Mouse (Mus musculus) neural tube, postnatal 0 days (tissue): ENCODE measurements around the gene Gm11596. TPM values are rescaled to one million over a fixed set of nuclear protein-coding genes. Genes with fewer than 3 reads are reported as not detected.

Experiments used
- polyA plus RNA-seq: library from polyadenylated mRNA; unstranded; fragments of >200 nt; fragmentation: Nextera tagmentation; extraction: Ambion mirVana; gene quantifications from 2 replicates; pipeline ENCODE4 v1.2.1, GENCODE M21; 2015

Gm11596 gene
- polyA plus RNA-seq, result not detected in 2 replicates

GRCm38 (mm10) chr11:99793367-99793766 is at the start of gene Gm11596:
Gm11596 (minus strand) TSS chr11:99793467.

DNA sequence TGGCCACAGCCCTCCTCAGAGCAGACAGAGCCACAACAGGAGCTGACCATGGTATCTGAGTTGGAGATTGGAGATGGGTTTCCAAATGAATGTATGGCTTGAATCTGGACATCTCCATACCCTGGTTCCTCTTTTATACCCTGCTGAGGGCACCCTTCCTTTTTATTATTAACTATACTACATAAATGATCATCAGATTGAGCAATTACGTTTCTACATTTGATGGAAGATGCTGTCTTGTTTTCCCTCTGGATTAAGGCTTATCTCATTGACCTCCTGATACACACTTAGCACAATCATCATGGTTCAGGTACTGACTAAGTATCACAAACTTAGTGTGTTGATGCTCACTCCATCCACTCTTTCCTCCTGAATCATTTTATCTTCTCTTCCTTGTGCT is 44.7 kb upstream of the Gm11596 start, which contains the start of gene 2300003K06Rik:
TSS of gene 2300003K06Rik (minus strand) at position 101 of the 400 bp plus-strand sequence.

DNA sequence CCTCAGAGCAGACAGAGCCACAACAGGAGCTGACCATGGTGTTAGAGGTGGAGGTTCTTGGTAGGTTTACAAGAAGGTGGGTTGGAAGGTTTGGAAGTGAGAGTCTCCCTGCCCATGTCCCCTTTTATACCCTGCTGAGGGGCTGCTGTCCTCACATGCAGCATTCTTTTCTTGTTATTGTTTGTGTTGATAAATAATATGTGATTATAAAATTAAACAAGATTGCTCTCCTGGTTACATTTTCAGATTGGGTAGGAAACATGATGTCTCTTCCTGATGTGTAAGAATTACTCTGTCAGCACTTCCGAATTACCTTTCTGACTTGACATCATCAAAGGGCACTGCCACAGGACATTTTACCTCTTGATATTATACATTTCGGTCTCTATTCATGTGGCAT is 22.3 kb upstream of the Gm11596 start, which contains the start of gene Gm11564:
TSS of gene Gm11564 (minus strand) at position 101 of the 400 bp plus-strand sequence.

DNA sequence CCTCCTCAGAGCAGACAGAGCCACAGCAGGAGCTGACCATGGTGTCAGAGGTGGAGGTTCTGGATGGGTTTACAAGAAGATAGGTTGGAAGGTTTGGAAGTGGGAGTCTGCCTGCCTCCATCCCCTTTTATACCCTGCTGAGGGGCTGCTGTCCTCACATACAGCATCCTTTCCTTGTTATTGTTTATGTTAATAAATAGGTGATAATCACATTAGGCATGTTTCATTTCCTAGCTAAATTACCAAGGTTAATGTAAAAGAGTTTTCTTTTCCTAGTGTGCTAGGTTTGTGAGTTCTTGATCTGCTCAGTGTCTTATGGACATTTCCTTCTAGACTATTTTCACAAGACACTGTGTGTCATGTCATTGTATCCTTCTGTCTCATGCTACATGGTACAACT is 16.5 kb upstream of the Gm11596 start, which contains the start of gene Krtap4-13:
TSS of gene Krtap4-13 (minus strand) at position 101 of the 400 bp plus-strand sequence.

GRCm38 (mm10) chr11:99804346-99804745 is 11.1 kb upstream of the Gm11596 start, which contains the start of gene Gm11554:
Gm11554 (minus strand) TSS chr11:99804446.

GRCm38 (mm10) chr11:99798832-99799231 is 5.6 kb upstream of the Gm11596 start, which contains the start of gene Gm11569:
Gm11569 (minus strand) TSS chr11:99798932.

GRCm38 (mm10) chr11:99784900-99785299 is 8.4 kb downstream of the Gm11596 start, which contains the start of gene Krtap4-9:
Krtap4-9 (plus strand) TSS chr11:99785200.

GRCm38 (mm10) chr11:99780604-99781003 is 12.7 kb downstream of the Gm11596 start, which contains the start of gene Krtap4-8:
Krtap4-8 (minus strand) TSS chr11:99780704.

GRCm38 (mm10) chr11:99772813-99773212 is 20.5 kb downstream of the Gm11596 start, which contains the start of gene Gm11595:
Gm11595 (minus strand) TSS chr11:99772913.

Other genes with a start within 250 kb of the Gm11596 start
- not detected in 2 replicates for gene Krtap3-3, start 242.6 kb downstream of the Gm11596 start, polyA plus RNA-seq
- gene Krtap3-2, start 236.6 kb downstream of the Gm11596 start, polyA plus RNA-seq, result not detected in 2 replicates
- not detected in 2 replicates for gene Gm11939, start 234.0 kb downstream of the Gm11596 start, polyA plus RNA-seq
- not detected in 2 replicates for gene Krtap3-1, start 226.8 kb downstream of the Gm11596 start, polyA plus RNA-seq
- gene Krtap1-5, start 212.5 kb downstream of the Gm11596 start, polyA plus RNA-seq, result not detected in 2 replicates
- not detected in 2 replicates for gene Krtap1-4, start 209.8 kb downstream of the Gm11596 start, polyA plus RNA-seq
- gene Krtap1-3, start 202.1 kb downstream of the Gm11596 start, polyA plus RNA-seq, result not detected in 2 replicates
- not detected in 2 replicates for gene Krtap9-3, start 195.4 kb downstream of the Gm11596 start, polyA plus RNA-seq
- gene Gm11938, start 190.2 kb downstream of the Gm11596 start, polyA plus RNA-seq, result not detected in 2 replicates
- gene Gm11937, start 183.3 kb downstream of the Gm11596 start, polyA plus RNA-seq, result not detected in 2 replicates
- not detected in 2 replicates for gene Krtap2-4, start 178.6 kb downstream of the Gm11596 start, polyA plus RNA-seq
- gene Gm11562, start 173.0 kb downstream of the Gm11596 start, polyA plus RNA-seq, result not detected in 2 replicates
- not detected in 2 replicates for gene Krtap4-1, start 165.2 kb downstream of the Gm11596 start, polyA plus RNA-seq
- gene Krtap4-2, start 158.4 kb downstream of the Gm11596 start, polyA plus RNA-seq, result not detected in 2 replicates
- gene Krtap4-7, start 149.4 kb downstream of the Gm11596 start, polyA plus RNA-seq, result not detected in 2 replicates
- gene Gm11555, start 143.2 kb downstream of the Gm11596 start, polyA plus RNA-seq, result not detected in 2 replicates
- gene Gm11563, start 134.5 kb downstream of the Gm11596 start, polyA plus RNA-seq, result not detected in 2 replicates
- gene Krtap4-6, start 127.5 kb downstream of the Gm11596 start, polyA plus RNA-seq, result not detected in 2 replicates
- gene Gm14190, start 102.7 kb downstream of the Gm11596 start, polyA plus RNA-seq, result not detected in 2 replicates
- gene Gm14180, start 59.2 kb downstream of the Gm11596 start, polyA plus RNA-seq, result not detected in 2 replicates
- gene Gm11595, start 20.6 kb downstream of the Gm11596 start, polyA plus RNA-seq, result not detected in 2 replicates
- not detected in 2 replicates for gene Krtap4-8, start 12.8 kb downstream of the Gm11596 start, polyA plus RNA-seq
- gene Krtap4-9, start 8.3 kb downstream of the Gm11596 start, polyA plus RNA-seq, result not detected in 2 replicates
- not detected in 2 replicates for gene Gm11569, start 5.5 kb upstream of the Gm11596 start, polyA plus RNA-seq
- not detected in 2 replicates for gene Gm11554, start 11.0 kb upstream of the Gm11596 start, polyA plus RNA-seq
- gene Krtap4-13, start 16.4 kb upstream of the Gm11596 start, polyA plus RNA-seq, result not detected in 2 replicates
- gene Gm11564, start 22.2 kb upstream of the Gm11596 start, polyA plus RNA-seq, result not detected in 2 replicates
- gene 2300003K06Rik, start 44.6 kb upstream of the Gm11596 start, polyA plus RNA-seq, result not detected in 2 replicates
- gene Krtap4-16, start 58.1 kb upstream of the Gm11596 start, polyA plus RNA-seq, result not detected in 2 replicates
- not detected in 2 replicates for gene Gm11568, start 64.5 kb upstream of the Gm11596 start, polyA plus RNA-seq
- gene Gm11559, start 71.0 kb upstream of the Gm11596 start, polyA plus RNA-seq, result not detected in 2 replicates
- not detected in 2 replicates for gene Krtap9-1, start 79.9 kb upstream of the Gm11596 start, polyA plus RNA-seq
- gene Gm11567, start 85.7 kb upstream of the Gm11596 start, polyA plus RNA-seq, result not detected in 2 replicates
- not detected in 2 replicates for gene Krtap31-1, start 114.5 kb upstream of the Gm11596 start, polyA plus RNA-seq
- not detected in 2 replicates for gene Gm11565, start 121.3 kb upstream of the Gm11596 start, polyA plus RNA-seq
- not detected in 2 replicates for gene Krtap31-2, start 142.8 kb upstream of the Gm11596 start, polyA plus RNA-seq
- gene Krtap9-5, start 155.0 kb upstream of the Gm11596 start, polyA plus RNA-seq, result not detected in 2 replicates
- not detected in 2 replicates for gene Krtap29-1, start 185.6 kb upstream of the Gm11596 start, polyA plus RNA-seq
- gene Krtap16-1, start 193.1 kb upstream of the Gm11596 start, polyA plus RNA-seq, result 0.15 TPM in 2 replicates
- gene Krtap17-1, start 200.5 kb upstream of the Gm11596 start, polyA plus RNA-seq, result 3.1 and 3.3 TPM in 2 replicates
- not detected in 2 replicates for gene Krt33a, start 222.7 kb upstream of the Gm11596 start, polyA plus RNA-seq
- gene Krt33b, start 236.4 kb upstream of the Gm11596 start, polyA plus RNA-seq, result 0.14 and 0.22 TPM in 2 replicates
- gene Krt34, start 248.1 kb upstream of the Gm11596 start, polyA plus RNA-seq, result 0.09 TPM in 1 of 2 replicates, not detected in the other